Mouse (Mus musculus): ENCODE results near the gene Pdcd2. TPM values are rescaled to one million over a fixed set of nuclear protein-coding genes. Genes with fewer than 3 reads are reported as not detected.

The Pdcd2 gene
- polyA plus RNA-seq, 1 experiment from 2014 or later: 43.1 TPM

- H3K4me2 ChIP-seq (replicated peaks): peak overlapping the region; percentile 76
- WGBS: 36% methylated on average over 7 of the region's 7 CpGs
- no peak overlapping the region for H3K9ac ChIP-seq
- no peaks in the 10 kb centered on the region for H3K27me3 ChIP-seq
- peak overlapping the region; percentile 96 for H3K27ac ChIP-seq (replicated peaks)
- peak overlapping the region; percentile 99 for H3K4me3 ChIP-seq (replicated peaks)
- ATAC-seq (ENCODE audit: insufficient number of reproducible peaks, low FRiP score, low TSS enrichment, low read depth): no peak
- no peaks in the 10 kb centered on the region for H3K9me3 ChIP-seq (replicated peaks)
- peaks cover 30% of the 10 kb centered on the region for H3K4me1 ChIP-seq
- H3K36me3 ChIP-seq: peaks cover 20% of the 10 kb centered on the region; the same call in 1 of the 2 replicates
Measured at GRCm38 (mm10) chr17:15498753-15499113, 28.4 kb downstream of the Pdcd2 start.

DNA sequence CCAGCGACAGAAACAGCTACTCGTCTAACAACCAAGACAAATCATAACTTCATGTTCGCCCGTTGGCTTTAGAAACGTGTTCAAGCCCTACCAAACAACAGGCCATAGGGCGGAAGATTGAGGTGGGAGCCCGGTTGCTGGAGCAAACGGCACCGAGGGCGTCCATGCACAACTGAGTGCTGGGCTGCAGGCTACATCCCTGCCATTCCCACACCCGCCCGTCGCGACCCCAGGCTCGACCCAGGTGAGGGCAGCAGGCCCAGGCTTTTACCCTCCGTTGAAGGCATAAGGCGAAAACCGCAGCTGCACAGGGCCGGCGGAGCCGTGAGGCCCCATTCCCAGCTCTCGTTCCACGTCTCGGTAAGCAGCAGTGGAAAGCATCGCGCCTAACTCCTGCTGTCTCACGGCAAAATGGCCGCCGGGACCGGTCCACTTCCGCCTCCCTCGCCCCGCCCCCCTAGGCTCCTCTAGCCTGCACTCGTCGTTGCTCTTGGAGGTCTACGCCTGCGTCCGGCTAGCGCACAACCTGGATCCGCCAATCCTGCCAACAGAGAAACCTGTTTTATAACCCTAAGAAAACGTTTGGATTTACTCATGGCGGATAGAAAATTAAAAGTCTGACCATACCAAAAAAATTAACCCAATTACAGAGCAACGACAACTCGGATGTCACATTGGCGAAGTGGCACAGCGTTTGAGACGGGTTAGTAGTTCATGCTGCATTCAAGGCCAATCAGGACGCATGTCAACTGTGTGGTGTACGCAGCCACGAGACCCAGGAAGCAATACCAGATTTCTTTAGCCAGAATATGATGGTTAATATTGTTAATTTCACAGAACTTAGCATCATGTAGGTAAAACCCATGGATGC is 29.0 kb downstream of the Pdcd2 start:
- Histone ChIP-seq H3K9ac (peak overlapping the region; percentile 88), H3K9me3 (replicated peaks) (no peaks in the 10 kb centered on the region), H3K27me3 (no peaks in the 10 kb centered on the region), H3K36me3 (peaks cover 24% of the 10 kb centered on the region), H3K4me1 (peaks cover 30% of the 10 kb centered on the region), H3K27ac (replicated peaks) (peak overlapping the region; percentile 96), H3K4me3 (replicated peaks) (peak overlapping the region; percentile 99), H3K4me2 (replicated peaks) (peak overlapping the region; percentile 76)
- under 1% methylated on average over 50 of the region's 50 CpGs for WGBS
- ATAC-seq (ENCODE audit: insufficient number of reproducible peaks, low FRiP score, low TSS enrichment, low read depth): peak; percentile 94

- WGBS: 90% methylated on average over 7 of the region's 7 CpGs
- H3K4me3 ChIP-seq (replicated peaks): no peak overlapping the region
Measured at GRCm38 (mm10) chr17:15490542-15490941, 36.6 kb downstream of the Pdcd2 start.

GRCm38 (mm10) chr17:15472671-15473070 is 54.4 kb downstream of the Pdcd2 start:
- no peaks in the 10 kb centered on the region for H3K4me1 ChIP-seq
- H3K27me3 ChIP-seq: no peaks in the 10 kb centered on the region
- no peaks in the 10 kb centered on the region for H3K9me3 ChIP-seq (replicated peaks)
- H3K27ac ChIP-seq (replicated peaks): no peak overlapping the region
- no peak overlapping the region for H3K4me2 ChIP-seq (replicated peaks)
- no peak for ATAC-seq (ENCODE audit: insufficient number of reproducible peaks, low FRiP score, low TSS enrichment, low read depth)
- WGBS: 87% methylated on average over 4 of the region's 4 CpGs
- H3K9ac ChIP-seq: no peak overlapping the region
- H3K36me3 ChIP-seq: peaks cover 75% of the 10 kb centered on the region
- no peak overlapping the region for H3K4me3 ChIP-seq (replicated peaks)

More at GRCm38 (mm10) chr17:15490542-15490941, 36.6 kb downstream of the Pdcd2 start:
- H3K4me2 ChIP-seq (replicated peaks): no peak overlapping the region
- H3K9ac ChIP-seq: no peak overlapping the region
- no peaks in the 10 kb centered on the region for H3K27me3 ChIP-seq
- peaks cover 59% of the 10 kb centered on the region for H3K36me3 ChIP-seq
- H3K9me3 ChIP-seq (replicated peaks): no peaks in the 10 kb centered on the region
- H3K27ac ChIP-seq (replicated peaks): no peak overlapping the region
- H3K4me1 ChIP-seq: no peaks in the 10 kb centered on the region
- no peak for ATAC-seq (ENCODE audit: insufficient number of reproducible peaks, low FRiP score, low TSS enrichment, low read depth)

Other genes starting within 250 kb of the Pdcd2 start
- gene Dll1, start 150.4 kb downstream of the Pdcd2 start, polyA plus RNA-seq (2015; fragmentation: Nextera tagmentation; extraction: Ambion mirVana): 10.3 and 11.4 TPM in 2 replicates
- gene Fam120b, start 131.1 kb downstream of the Pdcd2 start, polyA plus RNA-seq (2015; fragmentation: Nextera tagmentation; extraction: Ambion mirVana): 29.1 and 30.9 TPM in 2 replicates
- gene Psmb1, start 27.6 kb downstream of the Pdcd2 start, polyA plus RNA-seq (2015; fragmentation: Nextera tagmentation; extraction: Ambion mirVana): 235 and 236 TPM in 2 replicates
- 44.7 and 52.5 TPM in 2 replicates for gene Tbp, start 27.4 kb downstream of the Pdcd2 start, polyA plus RNA-seq (2015; fragmentation: Nextera tagmentation; extraction: Ambion mirVana)
- 1.8 TPM in 2 replicates for gene Prdm9, start 37.1 kb upstream of the Pdcd2 start, polyA plus RNA-seq (2015; fragmentation: Nextera tagmentation; extraction: Ambion mirVana)
- 27.2 and 29.1 TPM in 2 replicates for gene Chd1, start 177.7 kb upstream of the Pdcd2 start, polyA plus RNA-seq (2015; fragmentation: Nextera tagmentation; extraction: Ambion mirVana)